Mouse (Mus musculus): ENCODE results near the gene Cd38.

GRCm38 (mm10) chr5:43923933-43924332 is 55.6 kb downstream of the Cd38 start:
- TF ChIP-seq CTCF (IDR thresholded peaks at IDR 0.05; ENCODE audit: borderline replicate concordance, control insufficient read depth, extremely low read depth, insufficient read depth, low read length, poor library complexity) (no peak), POLR2A (IDR thresholded peaks at IDR 0.05; ENCODE audit: control insufficient read depth, extremely low read depth, insufficient read depth, low read length, poor library complexity) (no peak)
